Mouse (Mus musculus): ENCODE measurements at regions not wholly inside any gene's neighbourhood (a gene's known extent, or its start where the extent isn't known, plus 50 kb on each side); places are given as distances from the start of the nearest gene placed in this dataset.
"Not testable (repeated sequence)": the region's sequence is repeated elsewhere in the genome, so short reads cannot be mapped to it uniquely, and the experiment has no call there.

- DNase-seq (ENCODE audit: extremely low spot score, low spot score) = no peak
Observed at GRCm38 (mm10) chr6:6388835-6389440, 172.0 kb upstream of the Slc25a13 start.

- no peak for DNase-seq (ENCODE audit: extremely low spot score, low spot score)
Observed at GRCm38 (mm10) chr6:6387571-6387970, 170.6 kb upstream of the Slc25a13 start.

GRCm38 (mm10) chr6:6384971-6385370 is 168.0 kb upstream of the Slc25a13 start:
- DNase-seq (ENCODE audit: extremely low spot score, low spot score) = no peak

GRCm38 (mm10) chr6:6384441-6384840 is 167.5 kb upstream of the Slc25a13 start:
- DNase-seq (ENCODE audit: extremely low spot score, low spot score) = no peak

- no peak for DNase-seq (ENCODE audit: extremely low spot score, low spot score)
Observed at GRCm38 (mm10) chr6:6372421-6372820, 155.4 kb upstream of the Slc25a13 start.

GRCm38 (mm10) chr6:6371444-6372093 is 154.6 kb upstream of the Slc25a13 start:
- DNase-seq (ENCODE audit: extremely low spot score, low spot score) = no peak

- DNase-seq (ENCODE audit: extremely low spot score, low spot score) = peak; percentile 30
Observed at GRCm38 (mm10) chr6:6364037-6364436, 147.1 kb upstream of the Slc25a13 start.

- no peak for DNase-seq (ENCODE audit: extremely low spot score, low spot score)
Observed at GRCm38 (mm10) chr6:6362678-6363354, 145.8 kb upstream of the Slc25a13 start.

- not testable (repeated sequence) for DNase-seq (ENCODE audit: extremely low spot score, low spot score)
Observed at GRCm38 (mm10) chr6:6361181-6361580, 144.2 kb upstream of the Slc25a13 start.

GRCm38 (mm10) chr6:6357477-6357876 is 140.5 kb upstream of the Slc25a13 start:
- no peak for DNase-seq (ENCODE audit: extremely low spot score, low spot score)

GRCm38 (mm10) chr6:6356967-6357366 is 140.0 kb upstream of the Slc25a13 start:
- DNase-seq (ENCODE audit: extremely low spot score, low spot score) = no peak

GRCm38 (mm10) chr6:6335251-6335650 is 118.3 kb upstream of the Slc25a13 start:
- no peak for DNase-seq (ENCODE audit: extremely low spot score, low spot score)

GRCm38 (mm10) chr6:6330271-6330670 is 113.3 kb upstream of the Slc25a13 start:
- no peak for DNase-seq (ENCODE audit: extremely low spot score, low spot score)

GRCm38 (mm10) chr6:6325516-6325915 is 108.5 kb upstream of the Slc25a13 start:
- DNase-seq (ENCODE audit: extremely low spot score, low spot score) = no peak

- no peak for DNase-seq (ENCODE audit: extremely low spot score, low spot score)
Observed at GRCm38 (mm10) chr6:6316725-6317124, 99.8 kb upstream of the Slc25a13 start.

- no peak for DNase-seq (ENCODE audit: extremely low spot score, low spot score)
Observed at GRCm38 (mm10) chr6:6313171-6313570, 96.2 kb upstream of the Slc25a13 start.

GRCm38 (mm10) chr6:6310213-6310612 is 93.2 kb upstream of the Slc25a13 start:
- no peak for DNase-seq (ENCODE audit: extremely low spot score, low spot score)

- DNase-seq (ENCODE audit: extremely low spot score, low spot score) = no peak
Observed at GRCm38 (mm10) chr6:6307618-6308017, 90.6 kb upstream of the Slc25a13 start.

- no peak for DNase-seq (ENCODE audit: extremely low spot score, low spot score)
Observed at GRCm38 (mm10) chr6:6303767-6304166, 86.8 kb upstream of the Slc25a13 start.

GRCm38 (mm10) chr6:6301001-6301510 is 84.1 kb upstream of the Slc25a13 start:
- DNase-seq (ENCODE audit: extremely low spot score, low spot score) = peak; percentile 8

GRCm38 (mm10) chr6:6298867-6299852 is 82.2 kb upstream of the Slc25a13 start:
- no peak for DNase-seq (ENCODE audit: extremely low spot score, low spot score)

Data from neural tube, embryonic 10.5 days (tissue).